Mouse (Mus musculus) left cerebral cortex, adult 6 months (tissue): Measurements from ENCODE around the gene Msh6. TPM values are rescaled to one million over a fixed set of nuclear protein-coding genes. Genes with fewer than 3 reads are reported as not detected.

Source experiments
- long read RNA-seq, 2 experiments: library from polyadenylated mRNA; unstranded; transcript quantifications; one replicate each; pipeline ENCODE4 v2.0.0; 2019 to 2020
- polyA plus RNA-seq: library from polyadenylated mRNA; unstranded; fragments of <200 nt; fragmentation: Nextera tagmentation; gene quantifications from 2 replicates; pipeline ENCODE4 v1.2.3, GENCODE M21; 2021

Gene Msh6
- polyA plus RNA-seq, result 4.9 and 5.0 TPM in 2 replicates
- long read RNA-seq, experiment 1, full-length matches to known transcripts, result 34 of 48 reads
- long read RNA-seq, experiment 1, partial matches to known transcripts, result 11 of 48 reads
- long read RNA-seq, experiment 1, other reads (novel, unspliced or antisense), result 3 of 48 reads
- long read RNA-seq, experiment 2, full-length matches to known transcripts, result 5 of 14 reads
- long read RNA-seq, experiment 2, partial matches to known transcripts, result 6 of 14 reads
- long read RNA-seq, experiment 2, other reads (novel, unspliced or antisense), result 3 of 14 reads

GRCm38 (mm10) chr17:87974629-87975228 is at the start of gene Msh6:
TSS of gene Msh6 (plus strand) at chr17:87975062.

Other genes starting within 250 kb of the Msh6 start
- gene Kcnk12, start 177.1 kb upstream of the Msh6 start, polyA plus RNA-seq, result 1.8 and 17.7 TPM in 2 replicates
- not detected in 2 replicates for gene Rpl36-ps4, start 54.1 kb upstream of the Msh6 start, polyA plus RNA-seq
- 16.4 and 25.4 TPM in 2 replicates for gene Fbxo11, start 90.2 kb downstream of the Msh6 start, polyA plus RNA-seq